Mouse (Mus musculus) erythroblast, embryonic 14.5 days (primary cell): ENCODE measurements around the gene Coro1b.

Source experiments
- GATA1 ChIP-seq: IDR thresholded peaks from 2 replicates; pipeline ENCODE4 v1.6.1; 2012; ENCODE audit warnings: low read length, inconsistent platforms, mixed read lengths
- TAL1 ChIP-seq: IDR thresholded peaks from 3 replicates; pipeline ENCODE4 v1.6.1; 2012; ENCODE audit warnings: low read length, inconsistent platforms, mixed read lengths

- TF ChIP-seq TAL1 (no peak), GATA1 (no peak)
These were observed 46.6 kb downstream of the Coro1b start for GRCm38 (mm10) chr19:4194776-4195650.
